Mouse (Mus musculus) kidney, embryonic 14.5 days (tissue): ENCODE measurements around the gene Gsg1l. TPM values are rescaled to one million over a fixed set of nuclear protein-coding genes. Genes with fewer than 3 reads are reported as not detected.

ENCODE experiments used
- ATAC-seq: fragments of 200-750 bp; cut with Nextera tagmentation; 2 replicates; pipeline ENCODE4 v1.8.0; 2017; ENCODE audit warnings: moderate number of reproducible peaks, mild to moderate bottlenecking, moderate TSS enrichment, moderate library complexity; ENCODE audit not compliant: low FRiP score, low TSS enrichment
- H3K27ac ChIP-seq: fragments of 300-500 bp; sonication (generic); 2 replicates; pipeline ENCODE4 v1.5.1; 2014; ENCODE audit warnings: low read depth, mild to moderate bottlenecking, low read length, moderate library complexity, mixed read lengths
- H3K27me3 ChIP-seq: fragments of 300-500 bp; sonication (generic); 2 replicates; pipeline ENCODE4 v1.6.1; 2014; ENCODE audit warnings: mild to moderate bottlenecking, low read length; ENCODE audit not compliant: control insufficient read depth, insufficient read depth
- H3K36me3 ChIP-seq: fragments of 300-500 bp; sonication (generic); 2 replicates; pipeline ENCODE4 v1.6.1; 2014; ENCODE audit warnings: low read length, mixed read lengths; ENCODE audit not compliant: control insufficient read depth, insufficient read depth
- H3K4me1 ChIP-seq: fragments of 300-500 bp; sonication (generic); 2 replicates; pipeline ENCODE4 v1.6.1; 2014; ENCODE audit warnings: low read length, mixed read lengths; ENCODE audit not compliant: control insufficient read depth, insufficient read depth
- H3K4me2 ChIP-seq: fragments of 300-500 bp; sonication (generic); replicated peaks from 2 replicates; pipeline ENCODE4 v1.6.1; 2014; ENCODE audit warnings: low read depth, mild to moderate bottlenecking, low read length
- H3K4me3 ChIP-seq: fragments of 300-500 bp; sonication (generic); 2 replicates; pipeline ENCODE4 v1.5.1; 2014; ENCODE audit warnings: mild to moderate bottlenecking, low read length
- H3K9ac ChIP-seq: fragments of 300-500 bp; sonication (generic); 2 replicates; pipeline ENCODE4 v1.6.1; 2014; ENCODE audit warnings: low read depth, mild to moderate bottlenecking, low read length, moderate library complexity
- H3K9me3 ChIP-seq: fragments of 300-500 bp; sonication (generic); 2 replicates; pipeline ENCODE4 v1.6.1; 2016; ENCODE audit warnings: low read length; ENCODE audit not compliant: control insufficient read depth
- WGBS: fragments of 180-500 bp; shearing (Covaris S2); extraction: QIAGEN DNeasy Blood & Tissue Kit; methylation state at CpG from one replicate; pipeline ENCODE4 v1.1.7; 2014; 5-methylcytosine and 5-hydroxymethylcytosine counted together
- polyA plus RNA-seq: library from polyadenylated mRNA; unstranded; fragments of >200 nt; fragmentation: Nextera tagmentation; extraction: Ambion mirVana; gene quantifications from 2 replicates; pipeline ENCODE4 v1.2.1, GENCODE M21; 2014

Gsg1l gene
- polyA plus RNA-seq, 1 experiment from 2014 or later, result 0.51 TPM

- Histone ChIP-seq H3K27me3 (0 out of 2 replicates have a peak, but pooled peaks cover 3% of the 10 kb centered on the region), H3K4me1 (0 out of 2 replicates have a peak, but pooled peaks cover 3% of the 10 kb centered on the region), H3K4me3 (no peak overlapping the region), H3K27ac (no peak overlapping the region), H3K9ac (no peak overlapping the region), H3K9me3 (no peaks in the 10 kb centered on the region), H3K36me3 (no peaks in the 10 kb centered on the region), H3K4me2 (no peak overlapping the region)
- no peak for ATAC-seq
- WGBS, result 81% methylated on average over 3 of the region's 3 CpGs
Measured at GRCm38 (mm10) chr7:125954356-125954878, 127.8 kb downstream of the Gsg1l start.

DNA sequence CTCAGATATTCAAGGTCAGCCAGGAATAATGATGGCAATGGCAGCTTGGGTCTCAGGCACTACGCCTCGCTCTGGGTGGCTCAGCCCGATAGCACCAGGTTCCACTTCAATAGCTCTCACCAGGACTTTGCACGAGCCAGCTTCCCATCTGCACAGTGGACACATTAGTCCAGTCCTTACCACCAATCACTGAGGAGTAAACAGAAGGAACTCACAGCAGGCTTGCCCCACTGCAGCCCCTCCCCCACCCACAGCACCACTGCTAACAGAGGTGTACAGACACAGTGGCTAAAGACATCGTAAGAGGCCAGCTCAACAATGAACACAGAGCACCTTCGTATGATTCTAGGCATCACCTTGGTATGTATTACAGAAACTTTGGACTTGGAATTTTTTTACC, 128.4 kb downstream of the Gsg1l start:
- Histone ChIP-seq H3K4me1 (no peaks in the 10 kb centered on the region), H3K27ac (no peak overlapping the region), H3K4me3 (no peak overlapping the region), H3K9ac (no peak overlapping the region), H3K4me2 (no peak overlapping the region), H3K36me3 (no peaks in the 10 kb centered on the region), H3K27me3 (0 out of 2 replicates have a peak, but pooled peaks cover 3% of the 10 kb centered on the region), H3K9me3 (no peaks in the 10 kb centered on the region)
- WGBS, result 76% methylated on average over 6 of the region's 6 CpGs
- no peak for ATAC-seq

DNA sequence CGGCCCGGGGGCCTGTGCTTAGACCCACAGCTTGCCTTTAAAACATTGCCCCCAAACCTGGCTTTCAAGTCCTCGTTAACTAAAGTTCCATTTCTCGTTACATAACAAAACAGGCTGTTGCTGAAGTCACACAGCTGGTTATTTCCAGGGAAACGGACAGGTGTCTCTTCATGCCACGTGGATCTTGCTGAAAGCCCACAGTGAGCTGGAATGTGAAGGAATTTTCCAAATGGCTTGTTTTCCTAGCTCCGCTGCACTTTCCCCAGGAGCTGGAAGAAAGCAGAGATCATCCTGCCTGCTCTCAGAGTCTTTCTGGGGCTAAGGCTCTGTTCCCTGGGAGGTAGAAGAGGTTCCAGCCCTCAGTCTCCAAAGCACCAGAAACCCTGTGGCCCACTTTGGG, 130.3 kb downstream of the Gsg1l start:
- H3K27ac ChIP-seq, result no peak overlapping the region
- H3K9ac ChIP-seq, result no peak overlapping the region
- H3K4me1 ChIP-seq, result no peaks in the 10 kb centered on the region
- H3K36me3 ChIP-seq, result no peaks in the 10 kb centered on the region
- no peaks in the 10 kb centered on the region for H3K27me3 ChIP-seq
- no peak overlapping the region for H3K4me3 ChIP-seq
- H3K4me2 ChIP-seq, result no peak overlapping the region
- ATAC-seq, result no peak
- no peaks in the 10 kb centered on the region for H3K9me3 ChIP-seq
- WGBS, result 71% methylated on average over 7 of the region's 7 CpGs

GRCm38 (mm10) chr7:125948973-125949372, 133.2 kb downstream of the Gsg1l start:
- no peaks in the 10 kb centered on the region for H3K27me3 ChIP-seq
- no peaks in the 10 kb centered on the region for H3K9me3 ChIP-seq
- no peak overlapping the region for H3K27ac ChIP-seq
- H3K9ac ChIP-seq, result no peak overlapping the region
- H3K4me3 ChIP-seq, result no peak overlapping the region
- no peaks in the 10 kb centered on the region for H3K36me3 ChIP-seq
- no peaks in the 10 kb centered on the region for H3K4me1 ChIP-seq
- no peak for ATAC-seq
- no peak overlapping the region for H3K4me2 ChIP-seq
- 85% methylated on average over 4 of the region's 4 CpGs for WGBS

DNA sequence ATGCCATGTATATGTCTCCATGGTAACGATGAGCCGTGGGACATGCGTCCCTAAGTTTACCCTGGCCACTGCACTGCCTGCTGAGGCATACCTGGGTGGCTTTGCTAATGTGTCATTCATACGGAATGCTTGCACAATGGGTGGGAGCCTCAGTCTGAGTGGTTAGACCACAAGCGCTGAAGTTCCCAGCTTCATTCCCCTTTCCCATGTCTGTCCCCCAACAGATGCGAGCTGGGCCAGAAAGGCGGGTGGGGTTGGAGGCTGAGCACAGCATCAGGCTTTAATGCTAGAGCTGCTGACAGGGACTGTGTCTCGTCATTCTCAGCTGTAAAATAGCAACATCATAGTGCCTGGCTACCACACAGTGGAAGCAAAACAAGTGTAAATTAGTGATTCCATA, 136.3 kb downstream of the Gsg1l start:
- ATAC-seq, result no peak
- WGBS, result 84% methylated on average over 8 of the region's 8 CpGs

DNA sequence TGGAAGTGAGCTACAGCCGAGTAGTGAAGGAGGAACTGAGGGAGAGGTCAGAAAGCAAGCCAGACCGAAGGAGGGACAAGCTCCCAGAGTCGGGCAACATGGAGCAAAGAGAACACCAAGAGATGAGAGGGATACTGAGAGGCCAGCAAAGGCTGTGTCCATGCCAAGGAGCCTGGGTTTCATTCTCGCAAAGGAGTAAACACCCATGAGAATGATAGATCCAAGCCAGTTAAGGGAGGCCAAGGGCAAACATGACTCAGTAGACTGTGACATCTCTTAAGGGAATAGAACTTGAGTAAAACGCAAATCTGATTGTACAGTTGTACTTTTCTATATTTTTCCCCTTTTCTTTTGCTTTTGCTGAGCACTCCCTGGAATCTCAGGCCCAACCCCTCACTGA, 137.6 kb downstream of the Gsg1l start:
- Histone ChIP-seq H3K36me3 (no peaks in the 10 kb centered on the region), H3K4me3 (no peak overlapping the region), H3K27me3 (no peaks in the 10 kb centered on the region), H3K9ac (no peak overlapping the region), H3K4me1 (no peaks in the 10 kb centered on the region), H3K4me2 (no peak overlapping the region), H3K27ac (no peak overlapping the region), H3K9me3 (no peaks in the 10 kb centered on the region)
- WGBS, result 79% methylated on average over 5 of the region's 5 CpGs
- ATAC-seq, result no peak

More for the DNA sequence above, 136.3 kb downstream of the Gsg1l start:
- no peaks in the 10 kb centered on the region for H3K9me3 ChIP-seq
- no peak overlapping the region for H3K4me2 ChIP-seq
- H3K27ac ChIP-seq, result no peak overlapping the region
- H3K9ac ChIP-seq, result no peak overlapping the region
- no peaks in the 10 kb centered on the region for H3K36me3 ChIP-seq
- H3K4me1 ChIP-seq, result no peaks in the 10 kb centered on the region
- no peaks in the 10 kb centered on the region for H3K27me3 ChIP-seq
- no peak overlapping the region for H3K4me3 ChIP-seq

- Histone ChIP-seq H3K27ac (no peak overlapping the region), H3K9me3 (no peaks in the 10 kb centered on the region), H3K4me2 (no peak overlapping the region), H3K4me1 (no peaks in the 10 kb centered on the region), H3K9ac (no peak overlapping the region), H3K4me3 (no peak overlapping the region), H3K36me3 (no peaks in the 10 kb centered on the region), H3K27me3 (no peaks in the 10 kb centered on the region)
- WGBS, result 92% methylated on average over 4 of the region's 4 CpGs
- no peak for ATAC-seq
Measured at GRCm38 (mm10) chr7:125943511-125943910, 138.7 kb downstream of the Gsg1l start.

DNA sequence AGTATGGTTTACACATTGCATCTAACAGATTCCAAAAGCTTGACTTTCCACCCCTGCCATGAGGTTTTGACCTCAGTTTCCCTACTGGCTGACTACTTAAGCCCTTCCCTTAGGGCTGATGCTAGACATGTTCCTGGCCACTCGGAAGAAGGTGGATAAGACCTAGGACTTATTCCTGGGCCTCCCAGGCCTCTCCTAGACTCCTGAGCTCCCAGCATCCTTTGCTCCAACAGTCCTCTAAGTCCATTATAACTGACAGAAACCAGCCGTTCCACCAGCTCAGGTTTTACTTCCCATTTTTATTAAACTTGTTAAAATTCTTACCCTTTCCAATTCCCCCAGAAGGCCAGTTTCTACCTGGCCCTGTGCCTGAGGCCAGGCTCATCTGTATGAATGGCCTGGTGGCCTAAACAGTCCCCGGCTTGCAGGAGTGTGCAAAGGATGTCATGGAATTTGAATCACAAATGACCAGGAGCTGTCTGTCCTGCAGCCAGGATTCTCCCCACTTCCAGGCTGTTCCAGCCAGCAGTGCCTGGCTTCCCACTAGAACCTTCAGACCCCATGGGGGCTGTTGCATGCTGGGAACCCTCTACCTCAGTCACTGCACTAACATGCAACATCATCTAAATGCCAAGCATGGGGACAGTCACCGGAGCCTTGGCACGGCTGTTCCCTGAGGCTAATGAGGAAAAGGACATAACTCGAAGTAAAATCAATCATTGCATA, 139.7 kb downstream of the Gsg1l start:
- H3K4me1 ChIP-seq, result no peaks in the 10 kb centered on the region
- H3K9me3 ChIP-seq, result no peaks in the 10 kb centered on the region
- no peak overlapping the region for H3K9ac ChIP-seq
- ATAC-seq, result no peak
- no peaks in the 10 kb centered on the region for H3K36me3 ChIP-seq
- H3K27ac ChIP-seq, result no peak overlapping the region
- no peaks in the 10 kb centered on the region for H3K27me3 ChIP-seq
- 88% methylated on average over 6 of the region's 6 CpGs for WGBS
- H3K4me3 ChIP-seq, result no peak overlapping the region
- no peak overlapping the region for H3K4me2 ChIP-seq

DNA sequence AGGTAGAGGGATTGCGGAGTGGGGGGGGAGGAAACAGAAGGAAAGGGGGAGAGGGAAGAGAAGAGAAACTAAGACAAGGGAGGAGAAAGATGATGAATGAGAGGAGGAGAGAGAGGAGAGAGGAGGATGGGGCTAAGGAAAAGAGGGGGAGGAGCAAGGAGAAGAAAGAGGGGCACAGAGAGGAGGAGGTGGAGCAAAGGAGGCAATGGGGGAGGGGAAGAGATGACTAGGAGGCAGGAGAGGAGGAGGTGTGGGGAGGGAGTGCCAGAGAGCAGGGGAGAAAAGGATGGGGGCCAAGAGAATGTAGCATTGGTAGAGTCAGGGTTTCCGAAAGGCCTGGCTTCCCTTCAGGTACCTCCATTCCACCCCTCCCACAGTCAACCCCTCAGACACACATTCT, 147.9 kb downstream of the Gsg1l start:
- Histone ChIP-seq H3K4me3 (no peak overlapping the region), H3K4me1 (peaks cover 15% of the 10 kb centered on the region), H3K27me3 (no peaks in the 10 kb centered on the region), H3K9me3 (no peaks in the 10 kb centered on the region), H3K4me2 (no peak overlapping the region), H3K36me3 (no peaks in the 10 kb centered on the region), H3K27ac (no peak overlapping the region), H3K9ac (no peak overlapping the region)
- no peak for ATAC-seq
- WGBS, result 54% methylated on average over 2 of the region's 2 CpGs
